Mouse (Mus musculus): ENCODE measurements around the gene Plce1.

- no peak for TF ChIP-seq POLR2A (IDR thresholded peaks at IDR 0.05; ENCODE audit: borderline replicate concordance, low read depth, low read length)
- no peak for TF ChIP-seq CTCF (IDR thresholded peaks at IDR 0.05; ENCODE audit: low read depth, low read length)
Measured at GRCm38 (mm10) chr19:38673936-38674335, 193.0 kb downstream of the Plce1 start.
